Mouse (Mus musculus) layer of hippocampus, postnatal 14 days (tissue): ENCODE data around the gene 2010111I01Rik. TPM values are rescaled to one million over a fixed set of nuclear protein-coding genes. Genes with fewer than 3 reads are reported as not detected.
A peak's percentile ranks its signal among the peaks of the same experiment; 100 is the strongest.
"Not testable (repeated sequence)": the region's sequence is repeated elsewhere in the genome, so short reads cannot be mapped to it uniquely, and the experiment has no call there.

Source experiments
- DNase-seq, 2 experiments: peaks; one replicate each; pipeline ENCODE4 v3.0.0; 2021 to 2022; ENCODE audit warnings: low spot score in 2 of 2, mixed read lengths in 1 of 2
- total RNA-seq, 2 experiments: library from RNA; stranded (reverse); gene quantifications; 2 replicates each; pipeline ENCODE4 v1.2.3; 2021

Gene 2010111I01Rik
- total RNA-seq, 2 experiments from 2014 or later, result 72.1 to 92.0 TPM

DNA sequence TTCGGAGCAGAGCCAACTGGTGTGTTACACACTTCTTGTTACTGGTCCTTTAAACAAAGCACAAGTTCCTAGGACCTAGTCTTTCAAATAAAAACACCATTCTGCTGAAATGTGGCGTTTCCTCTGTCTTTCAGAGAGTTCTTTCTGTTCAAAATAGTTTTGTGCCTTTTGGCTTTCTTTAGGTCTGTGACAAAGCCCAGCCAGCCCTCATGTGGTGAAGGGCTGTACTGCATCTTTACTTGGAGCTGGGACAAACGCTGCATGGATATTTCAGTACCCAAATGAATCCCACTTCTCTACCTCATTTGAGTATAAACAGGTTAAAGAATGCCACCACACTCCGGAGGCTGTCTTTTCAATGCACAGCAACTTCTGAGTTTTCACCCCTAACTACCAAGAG is 366.7 kb downstream of the 2010111I01Rik start:
- peak; percentile 69 to 81 for DNase-seq

DNA sequence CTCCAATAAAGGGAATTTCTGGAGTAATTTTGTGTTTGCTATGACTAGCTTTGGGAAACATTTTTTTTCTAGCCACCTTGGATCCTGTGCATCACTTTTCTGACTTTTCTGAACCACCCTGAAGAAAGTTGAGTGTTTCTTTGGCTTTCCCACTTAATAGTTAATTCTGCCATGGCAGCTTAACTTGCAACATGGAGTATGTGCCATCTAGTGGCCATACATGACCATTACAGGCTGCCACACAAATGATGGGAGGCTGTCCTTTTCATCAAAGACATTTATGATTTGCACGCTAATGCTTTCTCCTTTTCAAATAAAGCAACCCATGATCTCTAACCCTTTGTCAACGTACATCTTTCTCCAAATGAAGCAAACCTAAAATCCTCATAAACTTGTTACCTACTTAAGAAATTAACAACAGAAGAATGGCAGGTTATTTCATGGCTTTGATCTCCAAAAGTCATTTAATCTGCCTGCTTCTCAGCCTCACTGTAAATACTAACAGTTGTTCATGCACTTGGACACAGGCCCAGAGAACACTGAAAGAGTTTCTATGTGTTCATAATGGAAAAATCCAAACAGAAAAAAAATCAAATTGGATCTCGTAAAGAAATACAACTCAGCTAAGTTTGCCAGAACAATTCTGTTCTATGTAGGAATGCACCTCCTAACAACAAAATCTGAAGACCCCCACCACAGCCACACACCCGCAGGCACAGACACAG is 368.0 kb downstream of the 2010111I01Rik start:
- DNase-seq, result peak; percentile 58 to 86

DNA sequence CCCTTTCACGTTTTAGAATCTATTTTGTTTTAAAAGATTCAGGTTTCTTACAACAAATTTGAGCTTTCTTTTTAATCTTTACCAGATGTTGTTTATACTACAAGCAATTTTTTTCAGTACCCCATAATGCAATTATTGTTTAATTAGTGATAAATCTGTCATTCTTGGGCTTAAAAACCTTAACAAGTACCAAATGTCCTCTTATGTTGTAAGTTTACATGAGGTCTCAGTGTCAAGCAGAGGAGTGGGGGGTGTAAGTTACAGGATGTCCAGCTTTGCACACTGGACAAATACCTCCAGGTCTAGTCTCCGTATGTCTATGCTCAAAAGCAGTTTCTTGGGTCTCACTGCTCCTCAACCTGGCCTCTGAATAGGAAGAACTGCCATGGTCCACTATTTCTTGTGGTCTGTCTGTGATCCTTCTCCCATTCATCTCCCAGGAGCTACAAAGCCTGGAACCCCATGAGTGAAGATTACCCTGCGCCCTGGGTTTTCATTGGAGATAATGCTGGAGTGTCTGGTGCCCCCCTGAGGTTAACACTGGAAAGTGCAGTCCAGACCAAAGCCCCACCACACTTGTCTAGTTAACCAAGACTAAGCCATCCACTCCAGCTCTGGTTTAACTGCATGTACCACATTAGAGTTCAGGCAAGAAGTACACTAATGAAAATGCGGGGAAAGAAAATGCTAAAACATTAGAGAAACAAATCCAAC is 370.9 kb downstream of the 2010111I01Rik start:
- peak in 1 of 2 experiments; percentile 53 for DNase-seq

DNA sequence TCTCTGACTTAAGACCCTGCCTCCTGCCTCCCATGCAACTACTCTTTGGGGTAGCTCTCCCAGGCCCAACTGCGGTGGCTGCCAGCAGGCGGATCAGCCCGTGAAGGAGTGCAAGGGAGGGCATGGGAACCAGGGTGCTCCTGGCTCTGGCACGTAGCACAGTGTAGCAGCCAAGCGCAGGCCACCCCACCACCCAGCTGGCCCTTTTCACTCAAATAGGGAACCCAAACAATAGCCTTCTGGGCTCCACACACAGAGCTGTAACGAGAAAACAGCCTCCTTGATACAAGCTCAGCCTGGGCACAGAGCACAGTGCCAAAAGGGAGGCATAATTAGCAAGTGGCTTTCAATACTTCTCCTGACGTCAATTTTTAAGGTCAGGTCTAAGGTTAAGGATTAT is 371.6 kb downstream of the 2010111I01Rik start:
- DNase-seq, result peak; percentile 53 to 81

DNA sequence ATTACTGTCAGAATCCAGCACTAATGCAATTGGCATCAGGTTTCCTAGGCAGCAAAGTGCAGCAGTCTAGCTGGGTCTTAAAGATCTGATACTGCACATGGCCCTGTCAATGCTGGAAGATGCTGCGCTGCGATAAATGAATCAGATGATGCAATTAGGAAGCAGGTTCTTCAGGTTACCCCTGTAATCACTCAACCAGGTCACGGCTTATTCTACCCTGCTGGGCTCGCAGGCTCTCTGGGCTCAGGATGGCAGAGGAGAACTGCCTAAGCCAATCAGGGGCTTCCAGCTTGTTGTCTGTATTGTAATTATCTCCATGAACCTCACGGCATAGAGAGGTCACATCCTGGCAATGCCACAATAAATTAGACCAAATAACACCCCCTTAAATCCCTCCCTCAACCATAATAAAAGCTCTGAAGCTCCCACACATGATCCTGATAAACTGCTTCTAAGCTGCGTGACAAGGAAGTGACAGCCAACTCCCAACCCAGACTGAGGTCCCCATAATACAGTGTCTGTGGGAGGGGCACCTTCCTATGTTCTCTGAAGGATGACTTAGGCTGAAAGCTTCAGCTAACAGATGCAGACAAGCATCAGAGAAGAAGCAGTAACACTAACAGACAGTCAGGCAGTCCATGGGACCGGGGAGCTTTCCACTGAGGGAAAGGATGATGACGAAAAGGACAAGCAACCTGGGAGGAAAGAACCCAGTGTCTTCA is 372.7 kb downstream of the 2010111I01Rik start:
- peak in 1 of 2 experiments; percentile 2 for DNase-seq

DNA sequence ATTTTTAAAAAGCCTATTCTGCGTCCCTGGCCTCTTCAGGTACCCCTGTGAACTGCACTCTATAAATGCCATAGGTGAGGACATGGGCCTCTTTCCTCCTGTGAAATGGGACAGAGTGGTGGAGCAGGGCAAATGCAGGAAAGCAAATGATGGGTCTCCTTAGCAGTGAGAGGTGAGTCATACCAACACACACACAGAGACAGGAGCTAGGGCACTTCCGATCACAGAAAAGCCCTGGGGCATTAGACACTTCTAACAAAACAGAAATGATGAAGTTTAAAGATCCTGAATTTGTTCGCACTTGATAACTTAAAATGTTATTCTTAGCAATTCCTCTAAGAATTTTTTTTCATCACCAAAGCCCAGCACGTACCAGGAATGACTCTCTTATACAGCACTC is 375.3 kb downstream of the 2010111I01Rik start:
- no peak for DNase-seq

DNA sequence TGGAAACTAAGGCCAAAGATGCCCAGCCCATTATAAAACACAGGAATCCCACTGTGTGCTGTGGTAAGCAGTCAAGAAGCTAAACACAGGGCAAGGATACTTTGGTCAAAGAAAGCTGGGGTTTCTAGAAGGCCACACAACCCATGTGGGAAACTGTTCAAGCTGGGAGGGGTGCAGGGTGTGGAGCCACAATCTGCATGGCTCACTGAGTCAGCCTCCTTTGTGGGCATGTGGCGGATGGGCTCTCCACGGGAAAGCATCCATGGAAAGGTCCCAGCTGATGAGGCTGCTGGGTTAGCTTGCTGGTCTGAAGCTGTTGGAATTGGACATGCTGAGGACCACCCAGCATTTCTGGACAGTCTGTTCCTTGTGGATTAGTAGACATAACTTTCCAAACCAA is 378.1 kb downstream of the 2010111I01Rik start:
- no peak for DNase-seq

DNA sequence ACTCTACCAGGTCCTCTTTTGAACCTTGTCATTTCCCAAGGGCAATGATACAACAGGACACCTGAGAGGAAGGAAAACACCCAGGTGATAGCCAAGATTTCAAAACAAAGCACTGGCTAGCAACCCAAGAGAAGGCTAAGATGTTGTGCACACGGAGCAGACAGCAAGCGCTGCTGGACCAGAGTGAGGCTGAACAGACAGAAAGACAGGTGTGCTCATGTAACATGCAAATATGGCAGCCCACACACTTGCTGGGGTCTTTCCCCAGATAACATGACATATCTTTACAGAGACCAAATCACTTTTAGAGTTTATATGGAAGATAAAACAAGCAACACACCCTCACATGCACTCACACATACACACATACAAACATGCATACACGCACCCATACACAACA is 379.8 kb downstream of the 2010111I01Rik start:
- DNase-seq, result no peak

DNA sequence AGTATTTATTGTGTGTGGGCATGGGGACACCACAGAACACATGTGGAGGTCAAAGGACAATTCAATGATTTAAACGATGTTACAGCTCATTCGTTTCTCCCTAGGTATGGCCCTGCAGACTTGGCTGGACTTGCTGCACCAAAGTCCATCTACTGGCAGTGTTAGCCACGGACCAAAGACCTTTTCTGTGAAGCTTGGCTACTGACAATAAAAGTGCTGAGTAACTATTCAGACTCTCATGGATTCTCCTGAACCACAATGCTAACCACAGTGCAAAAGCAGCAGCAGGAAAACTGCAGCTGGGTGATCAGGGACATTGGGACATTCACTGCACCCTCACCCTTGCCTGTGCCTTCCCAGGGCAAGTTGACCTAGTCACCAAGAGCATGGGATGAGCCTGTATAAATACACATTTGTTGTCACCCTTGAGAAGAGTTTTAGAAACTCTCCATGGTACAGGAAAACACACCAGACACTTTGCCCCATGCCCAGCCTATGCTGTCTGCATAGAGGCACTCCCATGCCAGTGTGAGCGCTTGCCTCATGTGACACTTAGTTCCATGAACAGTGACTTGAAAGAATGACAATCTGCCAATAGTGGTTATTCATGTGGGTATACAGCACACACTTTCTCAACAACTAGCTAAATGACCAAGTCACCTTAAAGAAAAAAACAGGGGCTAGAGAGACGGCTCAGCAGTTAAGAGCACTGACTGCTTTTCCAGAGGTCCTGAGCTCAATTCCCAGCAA is 381.0 kb downstream of the 2010111I01Rik start:
- DNase-seq, result no peak

DNA sequence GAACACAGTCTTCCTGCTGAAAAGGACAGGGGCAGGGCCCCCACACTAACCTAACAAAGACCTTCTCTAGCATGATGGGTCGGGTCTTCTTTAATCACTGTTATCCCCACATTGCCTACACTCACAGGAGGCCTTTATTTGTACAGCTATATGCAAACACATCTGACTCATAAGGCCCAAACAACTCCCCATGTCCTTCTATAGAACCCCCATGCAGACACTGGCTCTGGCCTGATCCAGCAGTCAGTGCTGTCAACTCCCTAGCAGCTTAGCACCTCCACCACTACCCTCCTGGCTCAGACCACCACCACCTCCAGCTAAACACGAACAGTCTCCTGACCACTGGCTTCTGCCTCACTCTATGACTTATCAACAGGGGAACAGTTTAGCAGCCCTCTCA is 382.9 kb downstream of the 2010111I01Rik start:
- DNase-seq, result no peak

DNA sequence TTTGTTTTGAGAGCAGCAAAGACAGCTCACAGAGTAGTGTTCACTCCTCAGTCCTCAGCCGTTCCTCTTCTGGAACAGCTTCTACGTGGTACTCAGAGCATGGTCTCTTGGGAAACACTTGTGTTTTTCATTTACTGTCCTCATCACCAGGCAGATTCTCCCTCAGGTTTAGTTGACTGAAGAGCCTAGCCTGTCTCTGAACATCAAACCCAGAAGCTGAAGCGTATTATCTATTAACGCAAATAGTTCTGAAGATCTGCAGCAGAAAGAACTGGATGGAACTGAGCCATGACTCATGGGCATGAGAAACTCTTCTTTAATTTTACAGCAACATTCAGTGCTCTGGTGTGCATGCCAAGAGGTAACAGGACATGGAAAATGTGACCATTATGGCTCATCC is 385.4 kb downstream of the 2010111I01Rik start:
- no peak for DNase-seq

DNA sequence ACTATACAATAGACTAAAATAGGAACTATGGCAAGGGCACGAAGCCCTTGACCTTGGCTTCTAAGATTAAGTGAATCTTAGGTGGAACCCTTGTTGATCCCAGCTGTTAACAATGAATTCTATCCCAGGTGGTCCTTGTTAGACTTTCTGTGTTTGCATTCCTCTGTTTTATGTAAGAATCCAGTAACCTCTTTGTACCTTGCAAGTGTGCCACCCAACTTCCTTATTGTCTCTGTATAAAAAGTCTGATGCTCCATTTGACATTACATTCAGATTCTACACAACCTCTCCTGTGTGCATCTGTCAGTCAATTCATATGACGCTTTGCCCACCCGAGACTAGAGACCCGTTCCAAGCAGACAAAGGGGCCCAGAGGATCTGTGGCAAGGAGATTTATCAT is 388.6 kb downstream of the 2010111I01Rik start:
- DNase-seq, result not testable (repeated sequence)

DNA sequence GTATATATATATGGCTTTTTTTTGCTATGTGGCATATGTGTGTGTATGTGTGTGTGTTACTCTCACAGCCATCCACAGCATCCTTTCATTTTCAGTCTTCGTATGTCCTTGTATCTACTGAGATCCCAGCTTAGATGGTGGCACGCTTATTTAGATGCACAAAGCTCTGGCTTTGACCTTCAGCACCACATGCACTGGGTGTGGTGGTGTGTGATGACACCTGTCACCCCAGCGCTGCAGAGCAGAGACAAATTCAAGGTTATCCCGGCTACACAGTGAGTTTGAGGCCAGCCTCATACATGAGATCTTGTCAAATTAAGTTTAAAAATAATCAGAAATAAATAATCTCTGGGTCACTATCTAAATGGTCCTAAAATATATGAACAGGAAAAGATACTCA is 391.4 kb downstream of the 2010111I01Rik start:
- no peak for DNase-seq

DNA sequence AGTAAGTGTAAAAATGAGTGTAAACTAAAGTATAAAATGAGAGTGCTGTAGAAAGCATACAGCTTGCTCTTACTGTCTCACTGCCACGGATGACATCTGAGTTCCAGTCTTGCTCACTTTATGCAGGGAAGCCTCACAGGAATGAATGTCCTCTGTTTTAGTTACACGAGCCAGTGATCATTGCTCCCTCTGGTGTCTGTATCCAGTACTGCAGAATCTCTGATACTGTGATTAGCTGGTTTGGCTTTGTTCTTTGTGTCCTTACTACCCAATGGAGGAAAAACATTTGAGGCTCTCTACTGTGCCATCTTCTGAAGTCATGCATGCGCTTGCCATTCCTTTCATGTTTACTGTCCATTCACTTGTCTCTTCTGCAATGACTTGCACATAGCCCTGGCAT is 391.9 kb downstream of the 2010111I01Rik start:
- DNase-seq, result peak; percentile 64 to 82

DNA sequence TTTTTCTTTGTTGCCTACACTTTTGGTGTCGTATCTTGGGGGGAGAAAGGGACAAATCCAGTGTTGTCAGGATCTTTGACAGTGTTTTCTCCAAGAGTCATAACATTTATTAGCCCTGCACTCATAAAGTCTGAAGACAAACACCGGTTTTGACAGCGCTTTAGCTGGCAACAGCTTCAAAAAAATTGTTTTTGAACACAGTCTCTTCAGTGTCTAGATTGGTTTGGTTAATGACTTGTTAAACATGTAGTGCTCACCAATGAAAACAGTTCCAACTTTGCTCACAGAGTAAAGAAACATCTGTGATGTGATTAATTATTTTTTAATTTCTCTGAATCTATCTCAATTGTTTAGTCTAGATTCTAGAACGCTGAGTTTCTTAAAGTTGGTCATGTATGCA is 394.7 kb downstream of the 2010111I01Rik start:
- no peak for DNase-seq

DNA sequence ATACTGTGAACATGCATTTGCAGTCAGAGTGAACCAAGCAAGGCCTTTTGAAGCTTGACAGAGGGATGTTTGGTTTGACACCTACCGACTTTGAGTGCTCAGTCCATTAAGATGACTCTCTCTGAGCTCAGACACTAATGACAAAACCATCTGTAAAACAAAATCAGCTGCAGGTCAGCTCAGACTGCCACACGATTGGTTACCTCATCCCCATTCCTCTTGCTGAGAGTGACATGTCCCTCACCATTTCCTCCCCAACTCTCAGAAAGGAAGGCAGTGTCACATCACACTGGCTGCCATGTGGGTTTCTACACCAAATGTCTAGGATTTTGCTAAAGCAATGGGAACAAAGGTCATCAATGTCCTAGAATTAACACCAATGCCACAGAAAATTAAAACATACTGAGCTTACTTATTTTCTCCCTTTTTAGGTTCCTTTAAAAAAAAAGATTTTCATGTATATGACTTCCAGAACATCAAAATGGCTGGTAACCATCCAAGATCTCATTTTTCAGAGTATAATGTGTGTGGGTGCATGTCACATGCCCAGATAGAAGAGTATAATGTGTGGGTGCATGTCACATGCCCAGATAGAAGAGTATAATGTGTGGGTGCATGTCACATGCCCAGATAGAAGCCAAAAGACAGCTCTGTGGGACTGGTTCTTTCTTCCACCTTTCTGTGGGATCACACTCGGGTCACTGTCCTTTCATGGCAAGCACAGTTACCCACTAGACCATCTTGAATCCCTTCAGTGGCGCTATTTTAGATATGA is 395.6 kb downstream of the 2010111I01Rik start:
- peak in 1 of 2 experiments; percentile 20 for DNase-seq

DNA sequence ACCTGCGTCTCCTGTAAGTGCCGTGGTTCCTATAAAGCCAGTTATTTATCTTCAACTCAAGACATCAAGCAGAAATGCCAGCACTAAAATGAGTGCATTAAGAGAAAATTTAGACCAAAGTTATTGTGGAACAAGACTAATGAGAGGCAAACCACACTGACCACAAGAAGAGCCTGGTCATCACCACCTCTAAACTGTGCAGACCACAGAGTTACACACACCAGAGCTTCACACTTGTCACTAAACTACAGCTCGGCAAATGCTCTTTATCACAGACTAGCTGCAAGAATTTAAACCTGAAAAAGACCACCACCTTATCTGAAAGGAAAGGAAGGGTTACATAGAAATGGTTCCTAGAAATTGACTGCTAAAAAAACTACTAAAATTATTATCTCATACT is 397.1 kb downstream of the 2010111I01Rik start:
- DNase-seq, result no peak

DNA sequence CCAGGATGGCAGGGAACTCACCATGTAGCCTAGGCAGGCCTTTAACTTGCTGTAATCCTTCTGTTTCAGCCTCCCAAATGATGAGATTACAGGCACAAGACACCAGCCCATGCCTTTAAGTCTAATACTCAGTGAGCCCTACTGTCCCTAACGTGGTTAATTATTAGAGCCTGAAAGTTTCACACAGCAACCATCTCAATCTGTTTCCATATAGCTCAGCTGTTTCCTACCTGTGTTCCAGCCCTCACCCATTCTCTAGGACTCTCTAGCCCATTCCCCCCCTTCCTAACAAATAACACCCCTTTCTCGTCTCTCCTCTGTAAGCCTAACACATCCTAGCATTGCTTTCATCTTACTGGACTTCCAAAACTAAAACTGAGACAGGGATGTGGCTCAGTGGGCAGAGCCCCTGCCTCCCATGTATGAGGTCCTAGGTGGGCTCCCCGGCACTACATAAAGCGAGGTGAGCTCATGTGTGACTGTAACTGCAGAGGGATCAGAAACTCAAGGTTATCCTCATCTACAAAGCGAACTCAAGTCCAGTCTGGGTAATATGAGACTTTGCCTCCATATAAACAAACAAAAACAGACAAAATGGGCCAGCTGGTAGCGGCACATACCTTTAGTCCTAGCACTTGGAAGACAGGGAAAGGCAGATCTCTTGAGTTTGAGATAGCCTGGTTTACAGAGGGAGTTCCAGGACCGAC is 408.9 kb downstream of the 2010111I01Rik start:
- DNase-seq, result no peak
